Mouse (Mus musculus) heart, postnatal 14 days (tissue): Measurements from ENCODE around the gene Tmem174. TPM values are rescaled to one million over a fixed set of nuclear protein-coding genes. Genes with fewer than 3 reads are reported as not detected.

Source experiments
- DNase-seq, 2 experiments: peaks; one replicate each; pipeline ENCODE4 v3.0.0; 2021 to 2022
- intact Hi-C: fragments of 180-260 bp; cut with DNase I; formaldehyde crosslinking; loops from one replicate; pipeline ENCODE4 v1.15.1; 2025
- long read RNA-seq, 2 experiments: library from polyadenylated mRNA; stranded (forward); transcript quantifications; one replicate each; pipeline ENCODE4 v2.0.0; 2021
- total RNA-seq, 2 experiments: library from RNA; stranded (reverse); gene quantifications; 2 replicates each; pipeline ENCODE4 v1.2.3; 2021

Tmem174 gene
- total RNA-seq = not detected
- long read RNA-seq, experiment 1 = 0 reads
- long read RNA-seq, experiment 2 = 0 reads

DNA sequence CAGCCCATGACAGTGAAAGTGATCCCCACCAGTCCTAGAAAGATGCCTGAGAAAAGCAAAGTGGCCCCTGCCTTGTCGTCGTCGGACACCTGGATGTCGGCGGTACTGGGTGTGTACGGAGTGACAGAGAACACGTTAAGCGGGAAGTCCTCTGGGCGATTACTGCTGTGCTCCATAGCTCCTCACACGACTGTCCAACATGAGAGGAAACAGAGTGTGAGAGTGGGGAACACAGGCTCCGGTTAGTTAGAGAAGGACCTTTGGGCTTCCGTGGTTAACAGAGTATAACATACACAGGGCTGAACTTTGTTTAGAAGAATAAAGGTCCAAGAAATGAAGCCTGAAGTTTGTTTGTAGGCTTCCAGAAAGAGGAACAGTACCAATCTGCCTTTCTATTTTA is at the start of gene Tmem174:
Gene Tmem174 (minus strand): TSS at position 266 of the 400 bp plus-strand sequence.
- intact Hi-C loops = no loop called here

DNA sequence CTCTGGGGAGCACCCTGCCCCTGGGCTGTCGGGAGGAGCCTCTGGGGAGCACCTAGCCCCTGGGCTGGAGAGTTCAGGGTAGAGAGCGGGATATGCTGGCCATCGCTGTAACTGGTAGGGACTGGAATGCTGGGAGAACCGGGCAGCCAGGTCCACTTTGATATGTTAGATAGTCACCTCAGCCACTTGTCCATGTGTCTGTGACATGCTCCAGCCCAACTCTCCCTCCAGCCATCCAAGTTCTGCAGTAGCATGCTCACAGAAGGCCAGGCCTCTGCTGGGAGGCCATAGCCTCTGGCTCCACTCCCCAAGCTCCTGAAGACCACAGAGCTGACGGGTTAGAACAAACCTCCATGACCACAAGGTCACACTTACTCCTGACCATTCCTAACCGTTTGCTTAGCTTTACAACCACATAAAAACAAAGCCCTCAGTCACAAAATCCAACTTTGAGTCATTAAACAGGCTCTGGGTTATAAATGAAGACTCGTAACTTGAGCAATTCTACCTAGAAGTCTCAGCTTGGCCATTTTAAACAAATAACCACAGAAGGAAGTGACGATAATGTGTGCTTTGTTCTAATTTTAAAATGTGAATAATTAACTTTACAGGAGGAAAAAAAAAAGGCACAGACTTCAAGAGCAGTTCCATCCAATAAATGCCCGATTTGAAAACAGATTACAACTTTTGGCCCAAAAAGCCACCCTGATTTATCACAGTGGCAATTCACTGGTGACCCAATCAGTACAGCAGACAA is 47.1 kb upstream of the Tmem174 start:
- intact Hi-C loops = no loop called here
- DNase-seq = no peak

More for the DNA sequence above, at the start of gene Tmem174:
- no peak for DNase-seq

GRCm38 (mm10) chr13:98683412-98683811 is 46.2 kb upstream of the Tmem174 start:
- intact Hi-C loops = no loop called here
- no peak for DNase-seq

DNA sequence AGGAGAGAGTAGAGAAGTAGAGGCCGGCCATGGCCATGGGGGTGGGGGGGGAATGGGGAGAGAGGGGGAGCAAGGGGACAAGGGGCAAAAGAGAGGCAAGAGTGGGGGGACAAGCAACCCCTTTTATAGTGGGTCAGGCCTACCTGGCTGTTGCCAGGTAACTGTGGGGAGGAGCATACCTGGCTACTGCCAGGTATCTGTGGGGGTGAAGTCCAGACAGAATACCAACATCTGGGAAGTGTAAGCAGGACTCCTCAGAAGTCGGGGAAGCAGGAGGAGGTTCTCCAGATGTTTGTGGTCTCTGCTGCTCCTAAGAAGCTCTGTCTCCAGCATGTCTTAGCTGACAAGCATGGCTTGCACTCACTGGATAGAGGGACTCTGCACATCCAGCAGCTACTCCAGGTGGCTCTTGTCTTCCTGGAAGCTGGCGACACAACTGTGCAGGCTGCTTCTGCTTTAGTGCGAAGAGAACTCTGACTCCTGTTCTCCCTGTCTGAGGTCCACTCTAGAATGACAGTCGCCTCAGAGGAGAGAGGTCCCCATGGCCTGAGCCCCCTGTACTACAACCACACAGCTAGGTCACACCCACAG is 43.4 kb upstream of the Tmem174 start:
- intact Hi-C loops = no loop called here
- DNase-seq = no peak

GRCm38 (mm10) chr13:98679631-98680041 is 42.4 kb upstream of the Tmem174 start:
- DNase-seq = no peak
- intact Hi-C loops = no loop called here

- intact Hi-C loops = no loop called here
- DNase-seq = no peak
Measured at GRCm38 (mm10) chr13:98679230-98679629, 42.0 kb upstream of the Tmem174 start.

DNA sequence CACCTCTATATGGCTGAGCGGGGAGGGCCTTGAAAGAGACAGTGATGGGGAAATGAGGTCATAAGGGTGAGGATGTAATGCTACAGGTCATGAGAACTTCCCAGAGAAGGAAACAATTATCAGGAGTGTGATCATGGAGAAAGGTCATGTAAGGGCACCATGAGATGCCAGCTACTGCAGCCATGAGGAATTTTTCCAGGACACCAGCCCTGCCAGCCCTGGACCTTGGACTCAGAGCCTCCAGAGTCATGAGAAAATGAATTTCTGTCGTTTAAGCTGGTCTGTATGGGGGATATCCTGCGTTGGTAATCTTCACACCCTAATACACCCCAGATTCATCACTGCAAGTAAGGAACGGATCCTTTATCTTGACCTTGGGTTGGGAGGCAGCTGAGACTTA is 36.7 kb upstream of the Tmem174 start:
- intact Hi-C loops = no loop called here
- no peak for DNase-seq

GRCm38 (mm10) chr13:98669296-98669695 is 32.1 kb upstream of the Tmem174 start:
- intact Hi-C loops = no loop called here
- DNase-seq = no peak

- intact Hi-C loops = no loop called here
- DNase-seq = no peak
Measured at GRCm38 (mm10) chr13:98667316-98667715, 30.1 kb upstream of the Tmem174 start.

DNA sequence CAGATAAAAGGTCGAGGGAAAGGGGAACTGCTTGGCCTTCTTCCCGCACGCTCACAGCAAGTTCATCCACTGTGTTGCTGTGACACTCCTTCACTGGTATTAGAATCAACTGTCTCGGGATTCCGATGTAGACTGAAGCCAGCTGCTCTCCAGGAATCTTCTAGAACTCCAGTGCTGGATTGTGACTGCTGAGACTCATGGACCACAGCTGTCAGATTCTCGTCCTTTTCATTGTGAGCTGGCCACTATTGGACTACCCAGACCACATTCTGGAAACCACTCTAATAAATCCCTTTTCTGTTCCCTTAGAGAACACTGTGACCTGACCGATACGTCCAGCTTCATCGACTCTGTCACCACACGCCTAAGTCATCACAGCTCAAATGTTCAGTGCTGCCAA is 28.0 kb upstream of the Tmem174 start:
- no peak for DNase-seq
- intact Hi-C loops = no loop called here

GRCm38 (mm10) chr13:98662173-98662675 is 25.0 kb upstream of the Tmem174 start:
- intact Hi-C loops = no loop called here
- DNase-seq = no peak

DNA sequence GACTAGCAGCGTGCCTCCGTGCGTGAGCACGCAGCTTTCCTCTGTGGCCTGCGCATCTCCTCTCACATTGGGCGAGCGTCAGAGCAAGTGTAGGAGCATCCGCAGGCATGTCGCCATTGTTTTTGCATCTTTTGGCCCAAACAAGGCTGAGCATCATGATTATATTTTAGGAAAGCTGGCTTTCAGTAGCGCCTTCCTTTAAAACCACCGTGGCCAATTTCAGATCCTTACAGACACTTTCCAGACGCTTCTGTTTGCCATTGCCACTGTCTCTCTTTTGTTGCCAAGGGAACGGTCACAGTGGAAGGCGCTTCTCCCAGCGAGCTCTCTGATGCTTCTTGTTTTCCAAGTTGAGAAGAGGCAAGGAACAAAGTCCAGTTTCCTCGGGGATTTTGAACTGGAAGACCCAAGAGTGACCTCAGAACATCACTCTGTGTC is 18.8 kb upstream of the Tmem174 start:
- intact Hi-C loops = no loop called here
- no peak for DNase-seq

- DNase-seq = no peak
- intact Hi-C loops = no loop called here
Measured at GRCm38 (mm10) chr13:98655346-98655745, 18.1 kb upstream of the Tmem174 start.

GRCm38 (mm10) chr13:98654129-98654939 is 17.1 kb upstream of the Tmem174 start:
- peak; percentile 61 to 63 for DNase-seq
- intact Hi-C loops = no loop called here

GRCm38 (mm10) chr13:98652194-98652593 is 15.0 kb upstream of the Tmem174 start:
- intact Hi-C loops = no loop called here
- DNase-seq = no peak

DNA sequence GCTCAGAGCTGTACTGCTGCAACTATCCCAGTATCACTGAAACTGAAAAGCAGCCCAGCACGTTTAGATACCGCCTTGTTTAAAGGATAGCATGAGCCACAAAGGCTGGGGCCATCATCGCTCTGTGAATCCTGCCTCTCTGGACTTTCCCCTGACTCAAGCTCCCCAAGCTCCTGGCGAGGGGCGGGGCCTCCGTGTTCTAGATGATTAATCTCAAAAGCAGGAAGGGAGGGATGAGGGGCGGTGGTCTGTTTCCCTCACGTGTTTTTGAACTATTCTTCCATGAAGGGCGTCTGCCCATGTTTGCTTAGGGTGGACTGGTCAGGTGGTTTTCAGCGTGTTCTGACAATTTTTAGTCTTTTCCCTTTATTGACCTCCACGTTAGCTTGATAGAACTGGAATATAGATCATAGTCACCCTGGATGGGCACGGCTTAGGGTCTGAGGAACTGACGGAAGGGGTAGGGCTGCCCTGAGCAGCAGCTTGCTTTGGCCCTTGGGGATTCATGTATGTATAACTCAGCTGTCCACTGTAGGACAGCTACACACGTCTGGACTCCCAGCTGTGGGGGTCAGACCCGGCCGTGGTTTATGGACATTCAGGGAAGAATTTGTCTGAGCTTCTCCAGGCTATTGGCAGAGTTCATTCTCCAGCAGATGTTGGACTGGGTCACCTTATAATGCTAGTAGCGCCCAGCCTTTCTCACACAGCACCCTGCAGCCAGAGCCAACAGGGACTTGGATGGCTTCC is 14.2 kb upstream of the Tmem174 start:
- intact Hi-C loops = no loop called here
- DNase-seq = peak; percentile 14 to 44

DNA sequence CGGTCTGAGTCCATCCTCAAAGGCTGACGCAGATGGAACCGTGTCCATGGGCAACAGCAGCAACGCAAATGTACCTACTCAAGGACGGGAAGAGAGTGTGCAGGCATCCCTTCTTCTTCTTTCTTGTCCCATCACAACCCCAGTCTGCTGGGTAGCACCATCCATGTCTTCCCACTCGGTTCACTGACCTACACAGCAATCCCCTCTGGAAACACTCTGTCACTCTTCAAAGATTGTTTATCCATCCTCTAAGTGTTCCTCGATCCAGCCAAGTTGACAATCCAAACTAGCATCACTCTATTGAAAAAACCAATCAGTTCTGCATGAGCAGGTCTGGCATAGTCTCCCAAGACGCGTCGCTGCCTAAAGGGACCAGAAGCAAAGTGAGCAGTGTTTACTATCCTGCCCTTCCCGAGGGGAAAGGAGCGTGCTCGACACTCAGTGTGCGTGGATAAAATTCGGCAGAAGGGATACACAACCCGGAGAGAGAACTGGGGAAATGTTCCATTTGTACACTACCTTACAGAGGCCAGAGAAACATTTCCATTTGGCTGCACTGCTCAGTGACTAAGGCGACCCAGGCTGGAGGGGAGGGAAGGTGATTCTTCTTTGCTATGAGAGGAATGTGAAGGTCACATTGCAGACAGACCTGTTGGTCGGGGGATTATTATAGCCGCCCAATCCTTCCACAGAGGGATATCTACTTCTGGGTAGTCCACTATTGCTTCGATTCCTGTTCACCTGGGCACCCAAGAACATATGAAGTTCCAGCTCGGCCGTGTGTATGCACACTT is 10.8 kb upstream of the Tmem174 start:
- DNase-seq = no peak
- intact Hi-C loops = no loop called here

DNA sequence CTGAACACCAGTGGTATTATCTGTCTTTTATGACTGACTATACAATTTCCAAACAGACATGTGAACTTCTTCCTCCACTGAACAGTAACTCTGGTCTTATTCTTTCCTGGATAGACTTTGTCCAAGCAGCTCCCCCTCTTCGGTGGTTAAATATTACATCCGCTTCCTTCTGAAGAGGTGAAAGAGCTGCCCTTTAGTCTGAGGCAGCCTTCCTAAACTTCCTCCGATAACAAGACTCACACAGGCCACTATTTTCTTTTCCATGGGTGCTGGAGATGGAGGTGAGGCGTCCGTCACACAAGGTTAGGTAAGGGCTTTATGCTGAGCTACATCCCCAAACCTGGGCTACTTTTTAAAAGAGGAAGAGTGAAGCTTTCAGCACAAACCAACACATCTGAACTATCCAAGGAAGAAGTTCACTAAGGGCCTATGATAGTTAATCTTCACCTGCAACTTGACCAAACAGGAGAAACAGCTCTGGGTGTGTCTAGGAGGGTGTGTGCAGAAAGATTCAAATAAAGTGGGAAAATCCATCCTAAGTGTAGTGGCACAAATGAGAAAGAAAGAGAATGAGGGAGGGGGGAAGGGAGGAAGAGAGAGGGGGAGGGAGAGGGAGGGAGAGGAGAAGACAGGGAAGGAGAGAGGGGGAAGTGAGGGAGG is 1.4 kb upstream of the Tmem174 start:
- intact Hi-C loops = no loop called here
- DNase-seq = no peak

GRCm38 (mm10) chr13:98636571-98636970 is 639 bp downstream of the Tmem174 start:
- DNase-seq = no peak
- intact Hi-C loops = no loop called here
